Mouse (Mus musculus) kidney, adult 2 months (tissue): ENCODE results near the gene Ndufb6.

Experiments used
- CTCF ChIP-seq: fragments of 200-500 bp; conservative IDR thresholded peaks from 2 replicates; pipeline ENCODE4 v1.5.1; 2011; ENCODE audit warnings: low read depth, mild to moderate bottlenecking, control low read depth, low read length, moderate library complexity, mixed read lengths; ENCODE audit not compliant: insufficient read depth, insufficient read length
- POLR2A ChIP-seq: fragments of 200-500 bp; IDR thresholded peaks from one replicate; pipeline ENCODE4 v1.6.1; 2011; ENCODE audit warnings: low read depth, low read length, control low read depth

GRCm38 (mm10) chr4:40278880-40279275 is 343 bp downstream of the Ndufb6 start:
- TF ChIP-seq POLR2A (no peak), CTCF (no peak)
